Mouse (Mus musculus): ENCODE data around the gene Spib.

DNA sequence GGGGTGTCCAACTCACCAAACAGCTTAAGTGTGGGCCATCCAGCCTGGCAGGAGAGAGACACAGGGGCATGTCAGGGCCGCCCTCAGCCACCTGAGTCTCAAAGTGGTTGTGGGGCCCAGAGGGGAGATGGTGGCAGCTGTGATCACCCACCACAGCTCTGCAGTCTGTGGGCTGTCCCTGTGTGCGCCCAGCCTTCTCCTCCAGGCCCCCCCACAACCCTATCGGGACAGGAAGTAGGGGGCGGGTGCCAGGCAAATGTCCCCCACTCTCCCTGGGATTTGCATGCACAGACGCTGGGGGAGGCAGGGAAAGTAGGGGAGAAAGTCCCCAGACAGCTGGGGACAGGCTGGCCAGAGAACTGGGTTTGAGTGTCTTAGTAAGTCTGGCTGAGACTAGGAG, 664 bp downstream of the Spib start:
- TF ChIP-seq CTCF (IDR thresholded peaks at IDR 0.05; ENCODE audit: extremely low read depth, insufficient read length, insufficient replicate concordance, low read depth, low read length) (no peak), POLR2A (IDR thresholded peaks at IDR 0.05; ENCODE audit: low read depth, low read length) (no peak)
